Mouse (Mus musculus) c-Kit-positive CD71-negative TER-119-negative erythroid progenitor cells, embryonic 14.5 days (primary cell): Measurements from ENCODE around the gene Cmip.
A peak's percentile ranks its signal among the peaks of the same experiment; 100 is the strongest.

ENCODE experiments used
- DNase-seq: peaks from one replicate; pipeline ENCODE4 v3.0.0-alpha.2; 2013; ENCODE audit warnings: low read depth

The Cmip gene

DNA sequence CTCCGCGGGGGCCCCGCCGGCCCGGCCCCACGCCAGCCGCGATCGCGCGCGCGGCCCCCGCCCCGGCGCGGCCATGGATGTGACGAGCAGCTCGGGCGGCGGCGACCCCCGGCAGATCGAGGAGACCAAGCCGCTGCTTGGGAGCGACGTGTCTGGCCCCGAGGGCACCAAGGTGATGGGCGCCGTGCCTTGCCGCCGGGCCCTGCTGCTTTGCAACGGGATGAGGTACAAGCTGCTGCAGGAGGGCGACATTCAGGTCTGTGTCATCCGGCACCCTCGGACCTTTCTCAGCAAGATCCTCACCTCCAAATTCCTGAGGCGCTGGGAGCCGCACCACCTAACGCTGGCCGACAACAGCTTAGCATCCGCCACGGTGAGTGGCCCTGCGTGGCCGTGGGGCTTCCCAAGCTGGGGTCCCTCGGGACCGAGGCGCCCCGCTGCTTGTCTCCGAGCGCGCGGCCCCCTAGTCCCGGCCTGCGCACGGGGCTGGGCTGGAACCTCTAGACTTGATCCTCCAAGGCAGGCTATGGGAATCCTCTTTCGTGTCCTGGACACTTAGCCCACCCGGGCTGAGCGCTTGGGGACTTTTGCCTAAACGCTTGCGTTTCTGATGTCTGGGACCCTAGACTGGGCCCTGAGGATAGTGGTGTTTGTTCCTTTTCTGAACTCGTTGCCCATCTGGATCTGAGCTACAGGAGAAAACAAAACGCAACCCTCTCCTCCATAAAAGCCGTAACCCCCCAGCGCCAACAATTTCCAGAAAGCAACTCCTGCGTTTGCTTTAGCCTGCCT, at the start of gene Cmip:
Cmip (plus strand) TSS at position 36 of the 792 bp plus-strand sequence.
- DNase-seq, result no peak

DNA sequence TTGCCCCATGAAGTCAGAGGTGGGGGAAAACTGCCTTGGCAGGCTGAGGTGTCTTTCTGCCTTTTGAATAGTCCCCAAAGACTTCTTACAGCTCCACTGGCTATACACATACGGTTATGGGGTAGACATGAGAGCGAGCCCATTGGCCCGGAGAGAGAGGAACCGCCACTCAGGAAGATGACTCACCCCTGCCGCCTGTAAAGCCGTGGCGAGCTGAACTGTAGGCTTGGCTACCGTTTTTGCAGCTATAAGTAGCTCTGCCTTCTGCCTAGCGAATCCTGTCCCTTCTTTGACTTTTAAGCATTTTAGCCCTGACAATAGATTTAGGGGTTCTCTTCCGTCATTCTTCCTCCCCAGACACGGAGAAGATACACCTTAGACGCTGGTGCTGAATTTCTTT, 47.7 kb upstream of the Cmip start:
- no peak for DNase-seq

DNA sequence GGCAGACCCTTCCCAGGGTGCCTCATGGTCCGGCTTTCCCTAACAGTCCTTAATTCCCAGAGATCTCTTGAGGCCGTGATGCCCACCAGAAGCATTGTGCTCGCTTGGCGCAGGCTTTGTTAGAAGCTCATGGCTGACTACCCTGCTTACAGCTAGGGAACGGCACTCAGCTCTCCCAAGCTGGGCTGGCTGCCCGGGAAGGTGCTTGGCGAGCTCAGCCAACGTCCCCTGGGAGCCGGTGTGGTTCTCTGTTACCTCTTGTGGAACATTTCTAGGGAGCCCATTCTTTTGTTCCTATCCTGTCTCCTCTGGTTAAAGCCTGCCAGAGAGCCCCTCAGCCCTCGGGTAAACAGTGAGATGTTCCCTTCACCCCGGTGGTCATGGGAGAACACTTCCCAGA, 44.8 kb upstream of the Cmip start:
- no peak for DNase-seq

DNA sequence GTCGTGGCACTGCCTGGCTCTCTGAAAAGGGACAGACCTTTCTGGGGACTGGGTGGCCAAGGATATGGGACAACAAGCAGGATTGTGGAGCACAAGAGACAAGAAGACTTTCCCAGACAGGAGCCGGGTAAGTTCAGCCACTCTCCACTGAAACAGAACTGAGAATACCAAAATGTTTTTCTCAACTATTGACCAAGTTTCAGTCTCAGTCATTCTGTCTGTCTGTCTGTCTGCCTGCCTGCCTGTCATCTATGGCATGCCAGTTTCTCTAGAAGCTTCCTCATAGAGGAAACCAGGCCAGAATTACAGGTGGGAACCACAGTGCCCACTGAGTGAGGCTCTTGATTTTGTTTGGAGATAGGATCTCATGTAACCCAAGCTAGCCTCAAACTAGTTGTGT, 39.1 kb upstream of the Cmip start:
- DNase-seq, result no peak

DNA sequence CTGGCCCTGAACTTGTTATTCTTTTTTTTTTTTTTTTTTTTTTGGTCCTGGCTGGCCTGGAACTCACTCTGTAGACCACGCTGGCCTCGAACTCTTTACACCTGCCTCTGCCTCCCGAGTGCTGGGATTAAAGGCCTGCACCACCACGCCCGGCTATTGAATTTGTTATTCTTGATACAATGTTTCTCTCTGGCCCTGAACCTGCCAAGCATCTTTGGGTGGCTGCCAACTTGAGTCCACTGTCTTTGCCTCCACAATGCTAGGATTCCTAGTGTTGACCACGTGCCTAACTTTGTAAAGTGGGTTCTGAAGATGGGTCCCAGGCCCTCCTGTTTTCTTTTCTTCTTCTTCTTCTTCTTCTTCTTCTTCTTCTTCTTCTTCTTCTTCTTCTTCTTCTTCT, 34.5 kb upstream of the Cmip start:
- DNase-seq, result no peak

GRCm38 (mm10) chr8:117224630-117225029, 32.2 kb upstream of the Cmip start:
- peak; percentile 79 for DNase-seq

- DNase-seq, result no peak
Observed at GRCm38 (mm10) chr8:117226306-117226705, 30.6 kb upstream of the Cmip start.

GRCm38 (mm10) chr8:117227339-117227738, 29.5 kb upstream of the Cmip start:
- no peak for DNase-seq

DNA sequence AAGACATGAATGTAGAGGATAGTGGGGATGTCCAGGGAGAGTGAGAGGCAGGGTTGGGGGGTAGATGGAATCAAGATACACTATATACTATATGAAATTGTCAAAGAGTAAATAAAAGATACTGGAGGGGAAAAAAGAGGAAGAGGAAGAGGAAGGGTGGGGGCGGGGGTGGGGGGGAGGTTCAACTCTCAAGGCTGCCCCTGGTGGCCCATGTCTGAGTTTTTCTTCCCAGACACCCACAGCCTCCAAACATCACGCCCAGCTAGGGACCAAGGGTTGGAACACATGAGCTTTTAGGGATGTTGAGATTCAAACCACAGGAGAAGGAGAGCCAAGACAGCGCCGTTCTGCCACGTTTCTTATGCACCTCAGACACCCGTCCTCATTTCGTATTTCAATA, 23.7 kb upstream of the Cmip start:
- no peak for DNase-seq

- DNase-seq, result no peak
Observed at GRCm38 (mm10) chr8:117236531-117236930, 20.3 kb upstream of the Cmip start.

DNA sequence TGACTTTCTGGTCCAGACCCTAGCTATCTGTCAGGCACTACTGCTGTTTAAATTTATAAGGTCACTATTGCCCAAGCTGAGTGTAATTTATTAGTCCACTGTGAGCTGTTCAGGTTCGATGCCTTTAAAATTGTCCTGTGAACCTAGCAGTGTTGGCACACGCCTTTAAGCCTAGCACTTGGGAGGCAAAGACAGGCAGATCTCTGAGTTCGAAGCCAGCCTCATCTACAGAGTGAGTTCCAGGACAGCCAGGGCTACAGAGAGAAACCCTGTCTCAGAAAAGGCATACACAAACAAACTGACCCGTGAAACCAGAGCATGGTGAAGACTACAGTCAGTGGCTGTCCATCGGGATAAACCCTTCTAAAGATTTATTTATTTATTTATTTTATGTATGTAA, 16.5 kb upstream of the Cmip start:
- no peak for DNase-seq

DNA sequence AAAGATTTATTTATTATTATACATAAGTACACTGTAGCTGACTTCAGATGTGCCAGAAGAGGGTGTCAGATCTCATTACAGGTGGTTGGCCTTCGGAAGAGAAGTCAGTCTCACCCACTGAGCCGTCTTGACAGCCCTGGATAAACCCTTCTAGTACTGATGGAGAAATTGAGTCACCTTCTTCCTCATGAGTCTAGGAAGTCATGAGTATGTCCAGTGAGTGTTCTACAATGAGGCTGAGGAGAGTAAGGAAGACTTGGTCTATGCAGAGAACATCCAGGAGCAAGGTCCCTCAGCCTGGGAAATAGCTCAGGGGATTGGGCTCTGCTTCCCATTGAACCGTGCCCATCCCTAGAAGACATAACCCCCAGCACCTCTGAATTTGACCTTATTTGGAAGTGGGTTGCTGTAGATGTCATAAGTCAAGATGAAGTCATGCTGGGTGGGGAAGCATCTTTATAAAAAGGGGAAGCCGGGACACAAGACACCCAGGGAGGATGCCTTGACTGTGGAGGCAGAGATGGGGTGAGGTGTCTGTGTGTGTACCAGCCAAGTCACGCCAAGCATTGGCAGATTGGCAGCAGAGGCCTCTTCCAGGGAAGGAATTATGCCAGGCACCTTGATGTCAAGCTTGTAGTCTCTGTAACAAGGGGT, 15.9 kb upstream of the Cmip start:
- no peak for DNase-seq

DNA sequence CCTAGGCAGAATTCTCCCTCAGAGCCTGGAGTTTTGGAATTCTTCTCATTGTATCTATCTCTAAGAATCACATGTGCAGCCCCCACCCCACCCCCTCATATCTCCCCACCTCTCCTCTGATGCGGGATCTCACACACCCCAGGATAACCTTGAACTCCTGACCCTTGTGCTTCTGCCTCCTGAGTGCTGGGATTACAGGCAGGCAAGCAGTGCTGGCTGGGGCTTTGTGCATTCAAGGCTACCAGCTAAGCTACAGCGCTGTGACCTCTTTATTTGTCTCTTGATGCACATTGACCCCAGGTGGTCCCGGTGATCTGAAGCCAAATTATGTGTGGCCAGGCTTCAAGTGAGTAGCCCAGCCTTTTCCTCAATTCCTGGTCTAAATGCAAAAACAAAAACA, 15.0 kb upstream of the Cmip start:
- no peak for DNase-seq

GRCm38 (mm10) chr8:117242286-117242685, 14.6 kb upstream of the Cmip start:
- DNase-seq, result no peak

- no peak for DNase-seq
Observed at GRCm38 (mm10) chr8:117244601-117245000, 12.3 kb upstream of the Cmip start.

- DNase-seq, result no peak
Observed at GRCm38 (mm10) chr8:117248341-117248740, 8.5 kb upstream of the Cmip start.

GRCm38 (mm10) chr8:117251086-117251681, 5.7 kb upstream of the Cmip start:
- no peak for DNase-seq

- DNase-seq, result no peak
Observed at GRCm38 (mm10) chr8:117252650-117253049, 4.2 kb upstream of the Cmip start.

DNA sequence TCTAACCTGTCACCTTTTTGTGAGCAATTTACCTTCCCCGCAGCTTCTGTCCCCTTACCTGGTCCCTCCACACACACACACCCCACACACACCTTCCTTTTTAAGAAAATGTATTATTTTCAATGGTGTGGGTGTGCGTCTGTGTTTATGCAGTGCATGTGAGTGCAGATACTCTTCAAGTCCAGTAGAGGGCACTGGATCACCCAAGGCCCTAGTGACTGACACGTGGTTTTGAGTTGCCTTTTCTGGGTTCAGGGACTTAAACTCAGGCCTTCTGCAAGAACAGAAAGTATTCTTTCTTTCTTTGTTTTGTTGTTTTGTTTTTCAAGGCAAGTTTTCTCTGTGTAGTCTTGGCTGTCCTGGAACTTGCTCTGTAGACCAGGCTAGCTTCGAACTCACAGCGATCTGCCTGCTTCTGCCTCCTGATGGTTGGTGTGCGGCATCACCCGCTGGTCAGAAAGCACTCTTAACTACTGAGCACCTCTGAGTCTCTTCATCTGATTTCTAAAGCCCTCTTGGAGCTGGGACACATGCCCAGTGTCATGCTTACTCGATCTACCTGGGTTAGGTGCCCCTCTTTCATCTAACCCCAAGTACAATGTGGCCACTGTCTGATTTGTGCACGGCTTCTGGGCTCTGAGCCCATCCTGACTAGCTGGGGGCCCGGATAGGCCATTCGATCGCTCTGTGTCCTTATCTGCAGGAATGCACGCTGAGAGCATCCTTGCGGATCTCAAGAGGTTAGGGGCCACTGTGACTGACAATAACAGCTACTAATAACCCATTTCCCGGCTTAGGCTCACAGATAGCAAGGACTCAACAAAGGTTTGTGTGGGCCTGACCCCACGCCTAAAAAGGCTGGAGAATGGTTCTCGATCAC, 3.2 kb upstream of the Cmip start:
- no peak for DNase-seq

DNA sequence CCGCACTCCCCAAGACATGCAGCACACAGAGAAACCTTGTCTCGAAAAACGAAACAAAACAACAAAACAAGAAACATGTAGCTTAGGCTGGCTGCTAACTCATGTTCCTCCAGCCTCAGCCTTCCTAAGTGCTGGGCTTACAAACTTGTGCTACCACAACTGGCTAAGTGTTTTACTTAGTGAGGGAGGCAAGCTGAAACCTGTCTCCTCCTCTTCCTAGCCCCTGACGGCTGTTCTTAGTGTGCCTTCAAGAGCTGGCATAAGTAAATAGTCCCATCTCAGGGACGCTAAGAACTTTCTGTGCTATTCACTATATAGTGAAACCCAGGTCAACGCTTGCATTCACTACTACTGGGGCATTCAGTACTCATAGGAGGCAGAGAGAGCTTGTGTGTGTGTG, 2.4 kb upstream of the Cmip start:
- DNase-seq, result no peak

DNA sequence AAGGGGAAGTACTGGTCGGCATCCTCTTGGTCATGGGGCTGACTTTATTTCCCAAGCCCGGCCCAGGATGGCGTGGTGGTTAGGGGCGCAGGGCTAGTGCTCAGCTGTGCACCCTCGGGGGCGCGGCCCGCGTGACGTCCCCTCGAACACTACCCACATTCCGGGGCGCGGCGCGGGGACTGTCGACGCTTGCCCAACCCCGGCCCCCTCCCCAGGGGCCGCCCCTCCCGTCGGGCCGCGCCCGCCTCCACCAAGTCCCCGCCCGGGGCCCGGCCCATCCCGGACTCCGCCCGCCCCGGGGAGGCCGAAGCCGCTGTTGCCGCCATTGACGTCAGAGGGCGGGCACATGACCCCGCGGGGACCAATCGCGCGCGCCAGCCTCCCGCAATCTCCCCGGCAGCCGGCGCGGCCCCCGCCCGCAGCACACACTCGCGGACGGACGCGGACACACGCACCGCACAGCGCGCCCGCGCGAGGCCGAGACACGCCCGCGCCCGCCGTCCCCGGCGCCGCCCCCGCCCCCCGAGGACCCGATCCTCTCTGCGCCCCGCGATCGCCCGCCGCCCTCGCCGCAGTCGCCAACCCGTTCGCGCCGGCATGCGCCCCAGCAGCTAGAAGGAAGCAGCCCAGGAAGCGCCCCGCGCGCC, 449 bp upstream of the Cmip start:
- peak; percentile 81 for DNase-seq
